Mouse (Mus musculus) cerebral cortex, adult 2 months (tissue): ENCODE measurements around the gene Galr3.

Experiments
- whole genome bisulfite sequencing: fragments of 180-500 bp; shearing (Covaris S2); methylation state at CpG from one replicate; pipeline ENCODE4 v1.1.7; 2018; 5-methylcytosine and 5-hydroxymethylcytosine counted together

Galr3 gene

DNA sequence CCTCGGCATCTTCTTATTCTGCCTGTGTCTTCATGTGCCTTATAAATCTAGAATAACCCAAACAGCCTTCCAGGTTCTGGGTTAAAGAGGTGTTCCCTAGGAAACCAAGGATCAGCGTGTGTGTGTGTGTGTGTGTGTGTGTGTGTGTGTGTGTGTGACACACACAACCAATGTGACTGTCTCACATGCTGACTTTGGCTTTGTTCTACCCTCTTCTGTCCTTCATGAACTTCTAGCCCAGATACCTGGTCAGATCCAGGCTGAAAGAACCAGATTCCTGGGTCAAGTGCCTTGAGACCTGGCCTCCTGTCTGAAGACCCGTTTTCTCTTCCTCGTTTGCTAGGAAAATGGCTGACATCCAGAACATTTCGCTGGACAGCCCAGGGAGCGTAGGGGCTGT is at the start of gene Galr3:
Gene Galr3, plus strand, starts transcription at position 301 of the 400 bp plus-strand sequence.
- 65% methylated on average over 6 of the region's 6 CpGs for WGBS

DNA sequence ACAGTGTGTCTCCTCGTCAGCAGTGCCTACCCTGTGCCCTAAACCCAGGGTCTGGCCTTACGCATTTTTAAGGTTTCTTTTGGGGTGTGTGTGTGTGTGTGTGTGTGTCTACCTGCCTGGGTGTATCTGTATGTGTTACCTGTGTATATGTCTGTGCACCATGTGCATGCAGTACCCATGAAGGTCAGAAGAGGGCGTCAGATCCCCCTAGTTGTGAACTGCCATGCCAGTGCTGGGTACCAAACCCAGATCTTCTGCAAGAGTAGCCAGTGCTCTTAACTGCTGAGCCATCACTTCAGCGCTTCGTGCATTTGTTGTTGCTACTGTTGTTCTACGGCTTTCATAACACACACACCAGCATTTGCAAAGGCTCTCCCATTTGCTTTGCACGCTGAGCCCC is 49.5 kb upstream of the Galr3 start:
- WGBS = 93% methylated on average over 7 of the region's 7 CpGs

DNA sequence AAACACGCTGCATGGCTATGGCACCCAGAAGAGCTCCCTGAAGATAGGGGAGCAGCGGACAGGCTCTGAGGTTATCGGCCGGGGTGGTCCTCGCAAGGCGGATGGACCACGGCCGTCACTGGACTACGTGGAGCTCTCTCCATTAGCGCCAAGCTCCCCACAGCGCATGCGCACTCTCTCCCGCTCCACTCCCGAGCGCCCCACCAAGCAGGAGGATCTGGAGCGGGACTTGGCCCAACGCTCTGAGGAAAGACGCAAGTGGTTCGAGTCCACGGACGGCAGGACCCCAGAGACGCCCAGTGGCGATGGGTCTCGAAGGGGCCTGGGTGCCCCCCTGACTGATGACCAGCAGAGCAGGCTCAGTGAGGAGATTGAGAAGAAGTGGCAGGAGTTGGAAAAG is 48.8 kb upstream of the Galr3 start:
- WGBS = 97% methylated on average over 24 of the region's 24 CpGs

DNA sequence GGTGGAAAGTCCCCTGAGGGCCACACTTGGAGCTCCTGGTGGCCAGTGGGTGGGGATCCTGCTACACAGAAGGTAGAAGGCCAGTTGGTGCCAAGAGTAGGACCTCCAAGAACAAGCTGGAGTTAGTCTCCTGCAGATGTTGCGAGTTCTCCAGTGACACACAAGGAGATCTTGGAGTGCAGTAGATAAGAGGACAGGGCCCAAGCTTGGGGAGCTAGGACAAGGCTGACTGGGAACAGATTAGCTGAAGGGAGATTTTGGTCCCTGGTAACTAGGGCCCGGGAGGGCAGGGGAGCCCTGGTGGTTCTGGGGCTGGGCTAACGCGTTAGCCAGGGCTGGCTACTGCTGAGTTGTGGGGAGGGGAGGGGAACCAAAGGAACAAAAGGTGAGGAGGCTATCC is 45.8 kb upstream of the Galr3 start:
- WGBS = 96% methylated on average over 4 of the region's 4 CpGs

DNA sequence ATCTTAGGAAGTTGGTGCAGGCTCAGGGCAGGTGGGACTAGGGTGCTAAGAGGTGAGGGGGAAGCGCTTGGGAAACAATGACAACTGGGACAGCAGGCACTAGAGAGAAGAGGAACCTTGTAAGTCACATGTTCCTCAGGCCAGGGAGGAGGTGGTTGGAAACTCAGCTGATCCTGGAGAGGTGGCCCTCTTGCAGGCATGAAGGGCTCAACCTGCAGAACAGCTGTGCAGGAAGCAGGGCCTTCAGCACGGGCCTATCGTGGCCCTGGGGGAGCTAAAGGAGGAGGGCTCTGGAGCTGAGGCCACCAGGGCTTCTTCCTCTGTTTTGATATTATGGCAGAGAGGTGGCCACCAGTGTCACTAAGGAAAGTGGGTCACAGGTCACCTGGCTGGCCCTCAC is 45.0 kb upstream of the Galr3 start:
- whole genome bisulfite sequencing = 81% methylated on average over 3 of the region's 3 CpGs

DNA sequence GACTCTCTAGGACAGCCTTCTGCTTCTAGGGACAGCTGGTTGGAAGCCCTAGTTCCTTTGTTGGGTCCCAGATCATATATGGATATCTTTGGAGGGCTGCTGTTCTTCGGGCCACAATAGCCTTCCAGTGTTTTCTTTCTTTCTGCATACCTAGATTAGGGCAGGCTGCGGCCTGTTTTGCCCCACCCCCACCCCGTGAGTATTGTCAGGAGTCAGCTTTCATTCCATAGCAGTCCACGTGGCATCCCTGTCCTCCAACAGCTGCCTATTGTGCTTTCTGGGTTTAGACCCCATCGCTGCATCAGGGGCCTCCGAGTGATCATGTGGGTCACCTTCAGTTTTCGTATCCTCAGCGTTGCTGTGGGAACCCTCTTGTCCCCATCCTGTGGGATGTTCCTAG is 43.3 kb upstream of the Galr3 start:
- WGBS = 80% methylated on average over 8 of the region's 8 CpGs

DNA sequence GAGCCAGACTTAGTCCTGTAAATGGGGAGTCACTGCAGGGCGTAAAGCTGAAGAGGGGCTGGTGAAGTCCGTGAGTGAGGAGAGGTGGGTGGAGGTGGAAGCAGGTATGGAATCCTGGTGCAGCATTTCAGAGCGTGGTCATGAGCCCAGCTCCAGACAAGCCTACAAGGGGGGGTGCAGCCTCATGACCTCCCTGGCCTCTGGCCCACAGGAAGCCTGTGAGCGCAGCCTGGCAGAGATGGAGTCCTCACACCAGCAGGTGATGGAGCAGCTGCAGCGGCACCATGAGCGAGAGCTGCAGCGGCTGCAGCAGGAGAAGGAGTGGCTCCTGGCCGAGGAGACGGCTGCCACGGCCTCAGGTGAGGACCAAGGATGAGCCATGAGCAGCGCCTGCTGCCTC is 42.1 kb upstream of the Galr3 start:
- WGBS = 87% methylated on average over 11 of the region's 11 CpGs

DNA sequence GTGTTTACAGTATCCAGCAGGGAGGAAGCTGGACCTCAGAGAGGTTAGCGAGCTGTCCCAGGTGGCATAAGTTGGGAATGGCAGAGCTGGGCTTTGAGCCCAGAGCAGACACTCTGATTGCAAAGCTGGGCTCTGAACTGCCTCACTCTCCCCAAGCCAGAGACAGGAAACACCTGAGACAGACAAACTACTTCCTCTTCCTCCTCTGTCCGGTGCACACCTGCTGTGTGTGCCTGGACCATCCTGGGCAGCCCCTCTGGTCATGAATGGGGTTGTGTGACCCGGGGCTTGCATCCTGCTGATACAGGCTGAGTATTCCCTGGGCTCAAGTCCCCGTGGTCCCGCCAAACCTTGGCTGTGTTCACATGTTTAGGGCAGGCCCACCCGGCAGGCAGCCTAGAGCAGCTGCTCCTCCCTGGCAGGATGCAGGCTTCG is 41.3 kb upstream of the Galr3 start:
- WGBS = 76% methylated on average over 7 of the region's 7 CpGs

DNA sequence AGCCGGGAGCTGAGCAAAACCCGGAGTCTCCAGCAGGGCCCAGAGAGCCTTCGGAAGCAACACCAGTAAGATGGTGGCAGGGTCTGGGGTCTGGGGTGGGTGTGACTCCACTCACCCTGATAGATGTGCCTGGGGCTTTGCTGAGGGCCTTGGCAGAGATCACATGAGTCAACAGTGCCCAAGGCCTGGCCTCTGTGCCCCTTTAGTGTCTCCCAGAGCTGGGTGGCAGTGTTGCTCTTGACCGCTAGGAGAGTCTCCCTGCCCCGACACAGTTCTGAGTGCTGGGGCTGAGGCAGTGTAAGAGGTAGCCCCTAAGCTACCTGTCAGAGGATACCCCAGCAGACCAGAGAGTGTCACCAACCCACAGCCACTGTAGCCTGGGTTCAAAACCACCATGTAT is 40.1 kb upstream of the Galr3 start:
- WGBS = 96% methylated on average over 5 of the region's 5 CpGs

DNA sequence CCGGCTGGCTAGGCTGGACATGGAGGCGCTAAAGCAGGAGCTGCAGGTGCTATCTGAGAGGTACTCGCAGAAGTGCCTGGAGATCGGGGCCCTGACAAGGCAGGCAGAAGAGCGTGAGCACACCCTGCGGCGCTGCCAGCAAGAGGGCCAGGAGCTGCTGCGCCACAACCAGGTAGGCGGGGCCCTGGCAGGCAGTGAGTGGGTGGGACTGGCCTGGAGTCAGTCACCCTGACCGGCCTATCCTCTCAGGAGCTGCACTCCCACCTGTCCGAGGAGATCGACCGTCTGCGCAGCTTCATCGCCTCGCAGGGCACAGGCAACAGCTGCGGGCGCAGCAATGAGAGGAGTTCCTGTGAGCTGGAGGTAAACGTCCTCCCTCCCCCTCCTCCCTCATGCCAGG is 39.6 kb upstream of the Galr3 start:
- WGBS = 82% methylated on average over 19 of the region's 19 CpGs

DNA sequence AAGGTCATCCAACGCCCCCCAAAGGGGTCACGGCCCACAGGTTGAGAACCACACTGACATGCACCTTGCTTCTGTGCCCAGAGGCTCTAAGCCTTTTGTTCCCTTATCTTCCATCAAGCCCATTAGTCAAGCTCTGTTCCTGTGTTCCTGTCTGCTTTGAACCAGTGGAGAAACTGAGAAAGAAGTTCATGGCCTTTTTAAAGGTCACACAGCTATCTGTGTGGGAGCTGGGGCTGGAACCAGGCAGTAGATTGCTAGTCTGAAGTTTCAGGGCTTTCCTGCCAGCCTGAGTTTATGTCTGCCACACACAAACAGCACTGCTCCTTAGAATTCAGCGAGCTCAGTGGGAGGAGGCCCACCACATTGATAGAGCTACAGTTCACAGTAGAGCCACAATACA is 38.6 kb upstream of the Galr3 start:
- WGBS = 90% methylated on average over 3 of the region's 3 CpGs

DNA sequence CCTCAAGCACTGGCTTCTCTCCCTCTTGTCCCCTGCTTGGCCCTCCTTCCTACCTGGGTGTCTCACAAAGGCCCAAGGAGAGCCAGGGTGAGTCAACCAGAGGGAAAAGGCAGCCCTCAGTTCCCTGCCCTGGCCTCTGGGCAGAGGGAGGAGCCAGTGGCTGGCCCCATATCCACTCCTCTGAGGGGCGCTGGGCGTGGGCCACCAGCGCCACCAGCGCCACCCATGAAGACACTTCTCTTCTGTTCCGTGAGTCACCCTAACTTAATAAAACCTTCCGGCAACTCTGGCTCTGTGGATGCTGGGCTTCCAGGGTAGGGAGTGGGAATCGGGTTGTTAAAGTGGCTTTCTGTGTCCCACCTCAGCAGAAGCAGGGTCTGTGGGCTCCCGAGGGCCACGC is 36.1 kb upstream of the Galr3 start:
- WGBS = 92% methylated on average over 9 of the region's 9 CpGs

DNA sequence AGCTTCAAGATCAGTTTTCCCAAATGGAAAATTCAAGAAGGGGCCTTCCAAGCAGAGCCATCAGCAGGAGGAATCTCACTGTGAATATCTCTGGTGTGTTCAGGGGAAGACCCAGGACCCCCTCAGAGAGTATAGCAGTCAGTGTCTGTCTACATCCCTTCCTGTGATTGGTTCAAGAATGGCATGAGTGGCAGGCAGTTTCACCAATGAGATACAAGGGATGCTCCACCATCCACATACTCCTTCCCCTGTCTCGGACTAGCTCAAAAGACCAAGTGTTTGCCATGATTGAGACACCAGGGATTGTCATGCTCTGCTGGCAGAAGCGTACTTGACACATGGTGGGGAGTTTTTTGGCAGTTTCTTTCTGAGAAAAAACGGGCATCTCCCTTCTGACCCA is 35.0 kb upstream of the Galr3 start:
- 58% methylated on average over 3 of the region's 3 CpGs for WGBS

DNA sequence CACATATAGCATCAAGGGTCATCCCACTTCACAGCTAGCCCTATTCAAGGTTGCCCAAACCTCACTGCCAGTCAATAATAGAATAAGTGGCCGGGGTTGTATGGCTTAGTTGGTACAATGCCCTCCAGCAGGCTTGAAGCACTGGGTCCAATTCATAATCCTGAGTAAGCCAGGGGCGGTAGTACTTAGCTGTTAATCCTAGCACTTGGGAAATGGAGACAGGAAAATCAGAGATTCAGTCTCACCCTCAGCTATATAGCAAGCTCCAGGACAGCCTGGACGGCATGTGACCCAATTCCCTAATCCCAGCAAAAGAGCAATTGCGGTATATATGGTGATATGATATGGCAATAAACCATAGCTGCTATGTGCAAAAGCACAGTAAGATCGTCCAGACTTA is 34.6 kb upstream of the Galr3 start:
- WGBS = 92% methylated on average over 5 of the region's 5 CpGs

DNA sequence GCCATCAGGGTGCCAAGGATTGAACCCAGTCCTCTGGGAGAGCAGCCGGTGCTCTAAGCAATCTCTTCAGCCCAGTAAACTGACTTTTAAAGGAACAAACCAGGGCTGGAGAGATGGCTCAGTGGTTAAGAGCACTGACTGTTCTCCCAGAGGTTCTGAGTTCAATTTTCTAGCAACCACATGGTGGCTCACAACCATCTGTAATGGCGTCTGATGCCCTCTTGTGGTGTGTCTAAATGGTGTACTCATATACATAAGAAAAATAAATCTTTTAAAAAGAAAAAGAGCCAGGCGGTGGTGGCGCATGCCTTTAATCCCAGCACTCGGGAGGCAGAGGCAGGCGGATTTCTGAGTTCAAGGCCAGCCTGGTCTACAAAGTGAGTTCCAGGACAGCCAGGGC is 33.8 kb upstream of the Galr3 start:
- WGBS = 91% methylated on average over 6 of the region's 6 CpGs

DNA sequence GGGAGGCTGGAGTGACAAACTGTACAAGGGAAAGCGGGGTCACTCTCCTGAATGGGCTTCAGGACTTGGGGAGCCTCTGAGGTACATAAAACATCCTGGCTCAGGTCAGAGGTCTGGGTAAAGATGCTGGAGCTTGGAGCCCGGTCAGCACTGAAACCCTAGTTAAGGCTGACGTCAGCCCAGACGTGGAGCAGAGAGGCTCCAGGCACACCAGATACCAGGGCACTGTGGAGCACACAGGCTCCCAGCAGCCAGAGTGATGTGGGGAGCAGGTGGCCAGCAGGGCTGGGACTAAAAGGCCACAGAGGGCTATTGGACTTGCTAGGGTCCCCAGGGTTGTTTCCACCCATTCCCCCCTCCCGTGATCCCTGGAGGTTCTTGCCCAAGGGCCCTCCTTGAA is 32.0 kb upstream of the Galr3 start:
- WGBS = 92% methylated on average over 5 of the region's 5 CpGs

DNA sequence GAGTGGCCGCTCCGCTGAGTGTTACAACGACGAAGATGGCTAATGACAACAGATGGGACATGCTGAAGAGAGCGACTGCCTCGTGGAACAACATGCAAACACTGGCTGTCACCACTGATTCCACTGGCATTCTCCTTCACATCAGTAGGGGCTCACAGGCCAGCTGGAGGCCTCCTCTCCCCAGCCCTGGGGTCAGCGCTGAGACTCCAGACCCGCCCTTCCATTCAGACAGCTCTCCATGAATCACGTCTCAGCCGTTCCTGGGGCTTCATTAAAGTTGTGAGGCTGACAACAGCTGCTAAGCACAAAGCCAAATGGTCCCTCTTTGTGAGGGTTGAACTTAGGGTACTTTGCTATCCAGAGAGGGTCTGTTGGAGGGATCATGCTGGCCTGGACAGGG is 30.1 kb upstream of the Galr3 start:
- 70% methylated on average over 10 of the region's 10 CpGs for WGBS

DNA sequence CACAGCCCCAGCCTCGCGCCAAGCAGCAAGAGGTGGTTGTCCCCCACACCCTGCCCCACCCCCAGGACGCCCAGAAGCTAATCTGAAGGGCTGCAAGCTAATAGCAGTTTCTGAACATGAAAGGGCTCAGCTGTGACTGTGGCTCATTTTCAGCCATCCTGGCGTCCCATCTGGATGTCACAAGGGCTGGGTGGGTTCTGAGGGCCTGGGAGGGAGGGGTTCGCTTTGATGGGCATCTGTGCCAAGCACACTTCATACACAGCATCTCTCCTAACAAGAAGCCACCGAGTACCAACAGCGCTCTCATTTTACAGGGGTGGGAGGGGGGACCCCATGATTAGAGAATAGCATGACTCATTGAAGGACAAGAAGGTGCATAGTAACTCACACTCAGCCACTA is 28.3 kb upstream of the Galr3 start:
- WGBS = 64% methylated on average over 7 of the region's 7 CpGs

DNA sequence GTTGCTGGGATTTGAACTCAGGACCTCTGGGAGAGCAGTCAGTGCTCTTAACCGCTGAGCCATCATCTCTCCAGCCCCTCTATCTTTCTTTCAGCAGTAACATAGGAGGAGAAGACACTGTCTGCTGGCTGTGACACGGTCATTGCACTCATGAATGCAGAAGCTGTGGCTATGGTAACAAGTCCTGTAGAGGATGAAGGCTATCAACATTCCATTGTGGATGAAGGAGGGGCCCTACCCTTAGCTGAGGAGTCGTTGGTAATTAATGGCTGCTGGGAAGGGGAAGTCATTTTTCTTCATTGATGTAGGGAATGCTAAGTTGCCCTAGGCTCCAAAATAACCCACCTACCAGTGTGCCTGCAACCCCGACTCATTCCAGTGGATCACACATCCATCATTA is 23.5 kb upstream of the Galr3 start:
- 69% methylated on average over 4 of the region's 4 CpGs for WGBS

DNA sequence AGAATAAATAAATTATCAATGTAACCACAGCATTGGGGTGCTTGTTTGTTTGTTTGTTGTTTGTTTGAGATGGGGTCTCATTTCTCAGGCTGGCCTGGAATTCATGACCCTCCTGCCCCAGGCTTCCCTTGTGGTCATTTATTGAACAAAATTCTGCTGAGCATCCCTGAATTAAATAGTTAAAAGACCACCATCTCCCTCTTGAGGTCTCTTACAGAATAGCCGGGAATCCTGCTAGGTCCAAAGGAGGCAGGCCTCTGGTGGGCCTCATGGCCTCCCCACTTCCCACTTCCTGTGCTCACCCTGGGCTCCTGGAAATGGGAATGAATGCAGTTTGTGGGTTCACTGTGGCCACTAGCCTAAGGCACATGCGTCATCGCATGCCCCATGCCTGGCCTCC is 22.8 kb upstream of the Galr3 start:
- WGBS = 79% methylated on average over 3 of the region's 3 CpGs

DNA sequence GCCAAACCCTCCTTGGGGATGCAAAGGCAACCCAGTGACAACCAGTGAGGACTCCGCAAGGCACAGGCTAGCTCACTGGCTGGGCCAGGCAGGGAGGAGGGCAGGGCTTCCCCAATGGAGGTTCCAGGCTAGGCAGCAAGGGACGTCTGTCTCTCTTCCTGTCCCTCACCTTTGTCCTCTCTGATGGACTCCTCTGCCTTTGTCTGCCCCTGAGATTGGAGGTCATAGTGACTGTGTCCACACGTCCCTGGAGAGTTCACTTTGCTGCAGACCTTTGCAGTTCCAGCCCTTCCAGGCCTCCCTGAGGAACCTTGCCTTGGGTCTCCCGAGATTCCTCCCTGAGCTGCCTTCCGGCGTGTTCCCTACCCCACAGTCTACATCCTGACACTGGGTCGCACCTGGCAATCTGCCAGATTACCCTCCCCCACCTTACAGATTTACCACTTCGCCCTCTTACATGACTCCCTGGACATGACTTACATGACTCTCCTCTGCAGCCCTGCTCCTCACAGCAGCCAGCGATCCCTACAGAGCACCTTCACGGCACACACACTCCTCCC is 18.9 kb upstream of the Galr3 start:
- 72% methylated on average over 10 of the region's 10 CpGs for WGBS

DNA sequence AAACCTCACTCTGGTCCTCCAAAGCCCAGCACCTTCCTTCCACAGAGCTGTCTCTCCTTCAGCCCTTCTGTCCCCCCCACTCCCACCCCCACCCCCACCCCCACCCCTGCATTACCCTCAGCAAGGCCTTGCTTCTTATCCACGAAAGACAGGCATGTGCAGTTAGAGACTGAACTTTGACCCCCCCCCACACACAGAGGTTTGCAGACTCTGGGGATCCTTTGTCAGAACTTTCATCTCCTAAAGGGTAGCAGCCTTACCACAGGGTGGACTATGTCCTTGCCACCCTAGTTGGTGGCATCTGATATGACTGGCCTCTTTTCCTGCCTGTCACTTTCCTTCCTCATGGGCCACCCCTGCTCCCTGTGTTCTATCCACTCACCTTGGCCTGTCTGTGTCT is 18.3 kb upstream of the Galr3 start:
- WGBS = 89% methylated on average over 1 of the region's 1 CpGs

DNA sequence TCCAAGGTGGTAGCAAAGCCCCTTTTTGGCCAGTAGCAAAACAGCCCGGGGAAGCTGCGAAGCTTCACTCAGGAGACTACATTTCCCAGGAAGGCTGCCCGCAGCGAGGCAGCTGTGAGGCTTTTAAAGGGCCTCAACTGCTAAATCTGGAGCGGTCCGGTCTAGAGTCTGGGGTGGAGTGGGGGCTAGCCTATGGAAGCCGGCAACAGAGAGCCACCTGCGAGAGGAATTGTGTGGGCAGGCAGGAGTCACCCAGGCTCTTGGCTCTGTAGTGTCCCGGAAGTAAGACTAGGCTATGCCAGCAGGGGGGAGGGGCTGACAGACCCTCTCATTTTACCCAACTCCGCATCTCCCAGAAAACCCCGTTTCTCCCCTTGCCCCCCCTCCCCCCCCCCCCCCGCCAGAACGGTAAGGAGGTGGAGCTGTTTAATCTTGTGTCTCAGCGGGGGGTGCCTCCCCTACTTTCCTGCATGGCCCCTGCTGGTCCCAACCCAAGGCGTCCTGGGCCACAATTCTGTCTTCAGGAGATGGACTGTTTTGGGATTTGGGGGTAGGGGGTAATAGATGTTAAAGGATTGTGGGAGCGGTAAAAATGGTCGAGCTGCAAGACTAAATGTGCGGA is 15.9 kb upstream of the Galr3 start:
- 19% methylated on average over 17 of the region's 18 CpGs for WGBS
